Mouse (Mus musculus) CH12.LX (cell line): ENCODE measurements around the gene Ccl26. TPM values are rescaled to one million over a fixed set of nuclear protein-coding genes. Genes with fewer than 3 reads are reported as not detected.
"Not testable (repeated sequence)": the region's sequence is repeated elsewhere in the genome, so short reads cannot be mapped to it uniquely, and the experiment has no call there.

ENCODE experiments used
- DNase-seq: peaks from one replicate; pipeline ENCODE4 v3.0.0-alpha.2; 2013; ENCODE audit errors: extremely low read depth
- H3K27ac ChIP-seq: 2 replicates; pipeline ENCODE4 v1.5.1; 2012; ENCODE audit warnings: low read depth, mild to moderate bottlenecking, control low read depth, moderate library complexity; ENCODE audit not compliant: insufficient read depth
- H3K27me3 ChIP-seq: replicated peaks from 2 replicates; pipeline ENCODE3; 2012; ENCODE audit warnings: inconsistent platforms
- H3K36me3 ChIP-seq, 2 experiments: replicated peaks in 1 of 2; 2 replicates each; pipeline versions ENCODE3 to v1.6.1; 2012; ENCODE audit warnings: inconsistent platforms in 1 of 2, low read length in 1 of 2, mild to moderate bottlenecking in 1 of 2, mixed read lengths in 1 of 2, moderate library complexity in 1 of 2; ENCODE audit not compliant: control insufficient read depth in 1 of 2, insufficient read depth in 1 of 2
- H3K4me1 ChIP-seq, 2 experiments: 2 replicates each; pipeline ENCODE4 v1.6.1; 2012; ENCODE audit warnings: inconsistent platforms in 1 of 2, moderate library complexity in 1 of 2; ENCODE audit not compliant: insufficient read depth in 2 of 2, control insufficient read depth in 1 of 2
- H3K4me2 ChIP-seq: 2 replicates; pipeline ENCODE4 v1.6.1; 2012; ENCODE audit warnings: low read depth, mild to moderate bottlenecking, control low read depth; ENCODE audit not compliant: poor library complexity, insufficient read depth, severe bottlenecking
- H3K4me3 ChIP-seq, 3 experiments: fragments of 150-350 bp in 1 of 3; sonication (generic) in 1 of 3; replicated peaks in 1 of 3; 2 replicates each; pipeline versions ENCODE3 to v1.5.1; 2011 to 2012; ENCODE audit warnings: low read depth in 2 of 3, low read length in 2 of 3, mild to moderate bottlenecking in 2 of 3, moderate library complexity in 2 of 3, control low read depth in 1 of 3, improper control_type of control experiment in 1 of 3, inconsistent platforms in 1 of 3, mixed read lengths in 1 of 3; ENCODE audit not compliant: poor library complexity in 1 of 3
- H3K79me2 ChIP-seq: replicated peaks from 2 replicates; pipeline ENCODE4 v1.6.1; 2012; ENCODE audit warnings: mild to moderate bottlenecking, moderate library complexity; ENCODE audit not compliant: control insufficient read depth, poor library complexity, insufficient read depth, severe bottlenecking; ENCODE audit errors: extremely low read depth
- H3K9ac ChIP-seq: 2 replicates; pipeline ENCODE4 v1.6.1; 2012; ENCODE audit warnings: low read depth, mild to moderate bottlenecking, control low read depth, moderate library complexity; ENCODE audit not compliant: insufficient read depth
- H3K9me3 ChIP-seq: replicated peaks from 2 replicates; pipeline ENCODE3; 2012; ENCODE audit warnings: low read length, inconsistent platforms, mixed read lengths
- BHLHE40 ChIP-seq: IDR thresholded peaks from 2 replicates; pipeline ENCODE4 v1.6.1; 2011; ENCODE audit warnings: mild to moderate bottlenecking, low read depth, low read length, improper control_type of control experiment
- CHD1 ChIP-seq: IDR thresholded peaks from 2 replicates; pipeline ENCODE4 v1.6.1; 2012; ENCODE audit warnings: low read depth, low read length, improper control_type of control experiment, inconsistent platforms
- CTCF ChIP-seq, 2 experiments: IDR thresholded peaks in 1 of 2; conservative IDR thresholded peaks in 1 of 2; 2 replicates each; pipeline ENCODE4 v1.5.1; 2011 to 2012; ENCODE audit warnings: low read depth in 2 of 2, low read length in 2 of 2, improper control_type of control experiment in 1 of 2, inconsistent platforms in 1 of 2, mild to moderate bottlenecking in 1 of 2, moderate library complexity in 1 of 2
- ELF1 ChIP-seq: IDR thresholded peaks from 2 replicates; pipeline ENCODE4 v1.6.1; 2014; ENCODE audit warnings: low read depth, mild to moderate bottlenecking, inconsistent platforms, low read length, improper control_type of control experiment
- EP300 ChIP-seq: IDR thresholded peaks from 2 replicates; pipeline ENCODE4 v1.6.1; 2011; ENCODE audit warnings: low read length, improper control_type of control experiment
- GABPA ChIP-seq: IDR thresholded peaks from 2 replicates; pipeline ENCODE4 v1.6.1; 2012; ENCODE audit warnings: low read depth, low read length, improper control_type of control experiment, inconsistent platforms; ENCODE audit not compliant: insufficient replicate concordance
- IRF4 ChIP-seq: IDR thresholded peaks from 2 replicates; pipeline ENCODE4 v1.6.1; 2014; ENCODE audit warnings: low read depth, mild to moderate bottlenecking, inconsistent platforms, low read length, improper control_type of control experiment
- JUN ChIP-seq: IDR thresholded peaks from 2 replicates; pipeline ENCODE4 v1.6.1; 2011; ENCODE audit warnings: low read depth, mild to moderate bottlenecking, low read length, improper control_type of control experiment, moderate library complexity; ENCODE audit not compliant: insufficient read depth
- JUND ChIP-seq: conservative IDR thresholded peaks from 2 replicates; pipeline ENCODE4 v1.6.1; 2011; ENCODE audit warnings: low read depth, low read length, improper control_type of control experiment
- MAFK ChIP-seq: IDR thresholded peaks from 2 replicates; pipeline ENCODE4 v1.6.1; 2011; ENCODE audit warnings: low read length, improper control_type of control experiment; ENCODE audit not compliant: insufficient replicate concordance
- MAX ChIP-seq: IDR thresholded peaks from 2 replicates; pipeline ENCODE4 v1.6.1; 2011; ENCODE audit warnings: low read length, improper control_type of control experiment
- MXI1 ChIP-seq: IDR thresholded peaks from 2 replicates; pipeline ENCODE4 v1.6.1; 2011; ENCODE audit warnings: mild to moderate bottlenecking, low read depth, low read length, improper control_type of control experiment
- NRF1 ChIP-seq: IDR thresholded peaks from 2 replicates; pipeline ENCODE4 v1.6.1; 2014; ENCODE audit warnings: low read depth, mild to moderate bottlenecking, inconsistent platforms, low read length, improper control_type of control experiment, moderate library complexity
- POLR2A ChIP-seq: IDR thresholded peaks from 2 replicates; pipeline ENCODE4 v1.6.1; 2011; ENCODE audit warnings: low read depth, mild to moderate bottlenecking, improper control_type of control experiment, low read length
- POLR2AphosphoS2 ChIP-seq: IDR thresholded peaks from 2 replicates; pipeline ENCODE4 v1.6.1; 2011; ENCODE audit warnings: low read depth, low read length, improper control_type of control experiment
- RAD21 ChIP-seq: IDR thresholded peaks from 2 replicates; pipeline ENCODE4 v1.6.1; 2011; ENCODE audit warnings: low read depth, mild to moderate bottlenecking, low read length, improper control_type of control experiment, moderate library complexity
- SMC3 ChIP-seq: IDR thresholded peaks from 2 replicates; pipeline ENCODE4 v1.6.1; 2011; ENCODE audit warnings: low read depth, low read length, improper control_type of control experiment
- TBP ChIP-seq: conservative IDR thresholded peaks from 2 replicates; pipeline ENCODE4 v1.6.1; 2011; ENCODE audit warnings: low read depth, low read length, improper control_type of control experiment
- UBTF ChIP-seq: IDR thresholded peaks from 2 replicates; pipeline ENCODE4 v1.6.1; 2012; ENCODE audit warnings: low read depth, mild to moderate bottlenecking, inconsistent platforms, low read length, improper control_type of control experiment, moderate library complexity
- ZC3H11A ChIP-seq: IDR thresholded peaks from 2 replicates; pipeline ENCODE4 v1.6.1; 2012; ENCODE audit warnings: low read depth, mild to moderate bottlenecking, inconsistent platforms, low read length, improper control_type of control experiment
- dilution Hi-C: fragments of 300-500 bp; cut with MboI; formaldehyde crosslinking; loops from 2 replicates; pipeline ENCODE4 v1.14.3; 2020; ENCODE audit warnings: low sequenced_read_pairs; ENCODE audit not compliant: extremely low pct_unique_long_range_greater_than_20kb, extremely low pct_ligation_motif_present
- in situ Hi-C: fragments of 300-500 bp; cut with MboI; formaldehyde crosslinking; loops from 3 replicates; pipeline ENCODE4 v1.14.3; 2019; ENCODE audit warnings: low sequenced_read_pairs, low pct_ligation_motif_present, low pct_unique_long_range_greater_than_20kb, mixed read lengths
- polyA plus RNA-seq: library from polyadenylated mRNA; unstranded; fragments of >175 nt; gene quantifications from 2 replicates; pipeline ENCODE4 v1.2.1, GENCODE M21; 2012; ENCODE audit warnings: low read depth; ENCODE audit not compliant: insufficient read length
- total RNA-seq, 2 experiments: library from RNA; depleted of rRNA; stranded (reverse); fragments of 300-350 nt in 1 of 2; fragments of >200 nt in 1 of 2; gene quantifications; 2 replicates each; pipeline ENCODE4 v1.2.3; 2012 to 2014

Gene Ccl26
- total and polyA plus RNA-seq, 3 experiments = not detected

GRCm38 (mm10) chr5:135607581-135607980 is 44.2 kb upstream of the Ccl26 start:
- TF ChIP-seq JUN (no peak), IRF4 (no peak), SMC3 (no peak), ZC3H11A (no peak), MXI1 (no peak), BHLHE40 (no peak), CTCF (conservative IDR thresholded peaks at IDR 0.05 in 1 of 2, IDR thresholded peaks at IDR 0.05 in 1 of 2; ENCODE audit: low read depth in 2 of 2, low read length in 2 of 2) (no peak), RAD21 (no peak), EP300 (no peak), JUND (no peak), MAX (no peak), POLR2A (no peak), CHD1 (no peak), TBP (no peak), NRF1 (no peak), ELF1 (no peak), POLR2AphosphoS2 (no peak), UBTF (no peak), MAFK (no peak), GABPA (no peak)
- H3K27me3 ChIP-seq = no peaks in the 10 kb centered on the region
- DNase-seq = no peak
- H3K4me3 ChIP-seq = no peak overlapping the region
- dilution Hi-C loops = no loop called here
- no peak overlapping the region for H3K4me2 ChIP-seq
- H3K9ac ChIP-seq = no peak overlapping the region
- H3K79me2 ChIP-seq = no peaks in the 10 kb centered on the region
- in situ Hi-C loops = no loop called here
- H3K36me3 ChIP-seq = no peaks in the 10 kb centered on the region
- no peak overlapping the region for H3K27ac ChIP-seq
- H3K9me3 ChIP-seq = peaks cover 14% of the 10 kb centered on the region
- no peaks in the 10 kb centered on the region; a peak in 1 of 4 replicates for H3K4me1 ChIP-seq

- DNase-seq, H3K9ac ChIP-seq, in situ Hi-C loops, H3K27me3 ChIP-seq, H3K79me2 ChIP-seq, H3K27ac ChIP-seq, H3K36me3 ChIP-seq, H3K4me1 ChIP-seq, H3K4me3 ChIP-seq, H3K4me2 ChIP-seq, dilution Hi-C loops: not testable (repeated sequence)
- H3K9me3 ChIP-seq = peaks cover 11% of the 10 kb centered on the region
Measured at GRCm38 (mm10) chr5:135606717-135607116, 43.3 kb upstream of the Ccl26 start.

DNA sequence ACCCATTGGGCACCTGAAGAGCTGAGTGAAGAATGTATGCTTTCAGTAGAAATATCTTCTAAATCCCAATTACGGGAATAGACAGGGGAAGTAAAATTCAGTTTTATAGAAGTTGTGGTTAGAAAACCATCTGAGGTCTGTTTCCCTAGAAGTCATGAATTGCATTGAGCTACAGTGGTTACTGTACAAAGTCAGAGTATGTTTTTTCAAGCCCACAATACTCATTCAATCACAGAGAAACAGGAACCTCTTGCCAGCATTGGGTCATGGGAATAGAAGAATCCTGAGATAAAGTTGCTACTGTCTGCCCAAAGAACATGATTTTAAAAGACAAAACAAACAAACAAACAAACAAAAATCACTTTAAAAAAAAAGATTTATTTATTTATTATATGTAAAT is 41.3 kb upstream of the Ccl26 start:
- H3K36me3 ChIP-seq, H3K79me2 ChIP-seq, H3K27ac ChIP-seq, H3K4me1 ChIP-seq, dilution Hi-C loops, in situ Hi-C loops, H3K27me3 ChIP-seq, DNase-seq, H3K9ac ChIP-seq, H3K4me2 ChIP-seq, H3K4me3 ChIP-seq: not testable (repeated sequence)
- peaks cover 11% of the 10 kb centered on the region for H3K9me3 ChIP-seq
